ENCODE assay signal across 10 mouse cellular contexts in genomic region chr5:115509790-115510689, GRCm38 (mm10). TPM values are rescaled to one million over a fixed set of nuclear protein-coding genes. Genes with fewer than 3 reads are reported as not detected.
DNase-seq lines count a peak whose midpoint lies in the region; ATAC-seq and TF ChIP-seq lines count a peak whose summit lies in the region.
"Had no signal": no experiment of that assay in that cellular context is flagged by ENCODE, and none has a peak within 500 bp of the region (broad histone marks: within the 10 kb centered on the region; RNA-seq: fewer than 3 reads in every experiment).

No protein-coding gene starts in this region.

- no peaks in the 10 kb centered on the region for H3K36me3 ChIP-seq in kidney, adult 2 months (ENCODE audit: control insufficient read depth, insufficient read depth, low read length)
- no peaks in the 10 kb centered on the region for H3K36me3 ChIP-seq in hindbrain, embryonic 14.5 days (replicated peaks; ENCODE audit: control insufficient read depth, insufficient read depth)
- H3K36me3 ChIP-seq in midbrain, embryonic 12.5 days = no peaks in the 10 kb centered on the region

- H3K27ac ChIP-seq in kidney, adult 2 months (ENCODE audit: insufficient read depth, low read depth, low read length) = peak overlapping the region; percentile 82
- H3K27ac ChIP-seq in hindbrain, embryonic 14.5 days = peak overlapping the region; percentile 48; the same call in 1 of the 2 replicates
- 0 out of 2 replicates have a peak overlapping the region, but pooled peaks have one; percentile 20 for H3K27ac ChIP-seq in midbrain, embryonic 12.5 days (replicated peaks)

- TF ChIP-seq POLR2A in kidney, adult 2 months (IDR thresholded peaks at IDR 0.05; ENCODE audit: low read depth, low read length) = no peak

- peak overlapping the region; percentile 63 for H3K4me2 ChIP-seq in hindbrain, embryonic 14.5 days (replicated peaks)
- H3K4me2 ChIP-seq in midbrain, embryonic 12.5 days (replicated peaks) = peak overlapping the region; percentile 4; the same call in 1 of the 2 replicates

- no peak for DNase-seq in kidney, adult 2 months
- DNase-seq in kidney, postnatal 14 days = no peak
- DNase-seq in hindbrain, embryonic 14.5 days (ENCODE audit: low spot score) = no peak
- DNase-seq in adrenal gland, postnatal 14 days = no peak
- no peak for DNase-seq in frontal cortex, postnatal 14 days (ENCODE audit: low spot score in 2 of 2)
- DNase-seq in adrenal gland, adult 8-10 months = no peak

- peak; percentile 13; the same call in 1 of the 2 replicates for ATAC-seq in common myeloid progenitor, adult 5-6 weeks (replicated peaks; ENCODE audit: low read depth, poor library complexity, severe bottlenecking)
- ATAC-seq in hindbrain, embryonic 14.5 days (ENCODE audit: low FRiP score) = no peak
- no peak for ATAC-seq in midbrain, embryonic 12.5 days (ENCODE audit: low FRiP score, low read depth)

- no peaks in the 10 kb centered on the region for H3K9me3 ChIP-seq in hindbrain, embryonic 14.5 days (ENCODE audit: control insufficient read depth, low read length)
- H3K9me3 ChIP-seq in midbrain, embryonic 12.5 days = no peaks in the 10 kb centered on the region
- H3K9me3 ChIP-seq: G1E had no signal

- peak overlapping the region; percentile 29; the same call in 1 of the 2 replicates for H3K9ac ChIP-seq in hindbrain, embryonic 14.5 days
- no peak overlapping the region for H3K9ac ChIP-seq in midbrain, embryonic 12.5 days (replicated peaks)

- H3K4me1 ChIP-seq in kidney, adult 2 months (ENCODE audit: control insufficient read depth, insufficient read depth, low read length) = peaks cover 43% of the 10 kb centered on the region
- H3K4me1 ChIP-seq in hindbrain, embryonic 14.5 days (replicated peaks; ENCODE audit: control insufficient read depth, insufficient read depth, low read length) = peaks cover 38% of the 10 kb centered on the region
- peaks cover 43% of the 10 kb centered on the region for H3K4me1 ChIP-seq in midbrain, embryonic 12.5 days

- H3K4me3 ChIP-seq in kidney, adult 2 months (ENCODE audit: insufficient read depth, low read depth, low read length) = peak overlapping the region; percentile 40
- no peak overlapping the region for H3K4me3 ChIP-seq in hindbrain, embryonic 14.5 days (replicated peaks; ENCODE audit: low read length)
- H3K4me3 ChIP-seq in midbrain, embryonic 12.5 days = no peak overlapping the region

- WGBS in kidney, adult 2 months = 40% methylated on average over 15 of the region's 15 CpGs
- WGBS in hindbrain, embryonic 14.5 days = 60% methylated on average over 15 of the region's 15 CpGs
- WGBS in midbrain, embryonic 12.5 days = 65% methylated on average over 15 of the region's 15 CpGs

- TF ChIP-seq CTCF in kidney, adult 2 months (conservative IDR thresholded peaks at IDR 0.05; ENCODE audit: insufficient read depth, insufficient read length, low read depth, low read length) = no peak

- no peaks in the 10 kb centered on the region for H3K27me3 ChIP-seq in kidney, adult 2 months (replicated peaks; ENCODE audit: control insufficient read depth, insufficient read depth, low read length)
- no peaks in the 10 kb centered on the region for H3K27me3 ChIP-seq in hindbrain, embryonic 14.5 days (ENCODE audit: control insufficient read depth, insufficient read depth, low read length)
- H3K27me3 ChIP-seq in midbrain, embryonic 12.5 days = peaks cover 16% of the 10 kb centered on the region; the same call in 1 of the 2 replicates

RNA-seq across cellular contexts. Expression of gene Pxn, which starts 3.6 kb away (rescaled TPM):
- 101 and 122 TPM in 2 replicates for polyA plus RNA-seq in kidney, adult 2 months (2012; rRNA removed)
- total RNA-seq in common myeloid progenitor, adult 5-6 weeks (2017) = 31.2 and 72.4 TPM in 2 replicates
- polyA plus RNA-seq in hindbrain, embryonic 14.5 days (2014; fragmentation: Nextera tagmentation; extraction: Ambion mirVana) = 11.3 and 12.2 TPM in 2 replicates
- polyA plus RNA-seq in midbrain, embryonic 12.5 days (2016; fragmentation: Nextera tagmentation; extraction: Ambion mirVana) = 24.0 and 27.2 TPM in 2 replicates
- total RNA-seq in adrenal gland, postnatal 14 days (2021) = 48.9 and 54.8 TPM in 2 replicates
- 10 to 100 TPM; 32.1 to 64.5 (median 44.8) TPM for total RNA-seq in adrenal gland, adult 8-10 months (2022)

RNA-seq across cellular contexts. Expression of gene Sirt4, which starts 25.5 kb away (rescaled TPM):
- polyA plus RNA-seq in kidney, adult 2 months (2012; rRNA removed) = 34.0 and 49.3 TPM in 2 replicates
- 3.6 and 14.3 TPM in 2 replicates for total RNA-seq in common myeloid progenitor, adult 5-6 weeks (2017)
- 19.1 and 20.3 TPM in 2 replicates for polyA plus RNA-seq in hindbrain, embryonic 14.5 days (2014; fragmentation: Nextera tagmentation; extraction: Ambion mirVana)
- 24.2 and 26.2 TPM in 2 replicates for polyA plus RNA-seq in midbrain, embryonic 12.5 days (2016; fragmentation: Nextera tagmentation; extraction: Ambion mirVana)
- 18.1 and 23.5 TPM in 2 replicates for total RNA-seq in adrenal gland, postnatal 14 days (2021)
- total RNA-seq in adrenal gland, adult 8-10 months (2022) = 10 to 100 TPM; 24.6 to 53.8 (median 41.2) TPM

RNA-seq across cellular contexts. Expression of gene Pla2g1b, which starts 44.0 kb away (rescaled TPM):
- polyA plus RNA-seq in kidney, adult 2 months (2012; rRNA removed) = 0.74 TPM in 1 of 2 replicates, not detected in the other
- not detected in 2 replicates for total RNA-seq in common myeloid progenitor, adult 5-6 weeks (2017)
- polyA plus RNA-seq in hindbrain, embryonic 14.5 days (2014; fragmentation: Nextera tagmentation; extraction: Ambion mirVana) = 0.67 TPM in 1 of 2 replicates, not detected in the other
- not detected in 2 replicates for polyA plus RNA-seq in midbrain, embryonic 12.5 days (2016; fragmentation: Nextera tagmentation; extraction: Ambion mirVana)
- total RNA-seq in adrenal gland, postnatal 14 days (2021) = not detected in 2 replicates
- total RNA-seq in adrenal gland, adult 8-10 months (2022) = under 1 TPM in 1 of 4 experiments, not detected in 3; 0.93 TPM
- total RNA-seq: G1E; heart, postnatal 10 days had no signal

RNA-seq across cellular contexts. Expression of gene Rplp0, which starts 49.2 kb away (rescaled TPM):
- polyA plus RNA-seq in kidney, adult 2 months (2012; rRNA removed) = 1,267 and 1,337 TPM in 2 replicates
- total RNA-seq in common myeloid progenitor, adult 5-6 weeks (2017) = 1,584 and 1,794 TPM in 2 replicates
- polyA plus RNA-seq in hindbrain, embryonic 14.5 days (2014; fragmentation: Nextera tagmentation; extraction: Ambion mirVana) = 952 and 1,000 TPM in 2 replicates
- polyA plus RNA-seq in midbrain, embryonic 12.5 days (2016; fragmentation: Nextera tagmentation; extraction: Ambion mirVana) = 863 and 871 TPM in 2 replicates
- 786 and 963 TPM in 2 replicates for total RNA-seq in adrenal gland, postnatal 14 days (2021)
- 100 to 1,000 TPM; 682 to 769 (median 720) TPM for total RNA-seq in adrenal gland, adult 8-10 months (2022)

RNA-seq across cellular contexts. Expression of gene Gcn1l1, which starts 55.0 kb away (rescaled TPM):
- polyA plus RNA-seq in kidney, adult 2 months (2012; rRNA removed) = 42.2 and 45.4 TPM in 2 replicates
- total RNA-seq in common myeloid progenitor, adult 5-6 weeks (2017) = 32.6 and 41.8 TPM in 2 replicates
- polyA plus RNA-seq in hindbrain, embryonic 14.5 days (2014; fragmentation: Nextera tagmentation; extraction: Ambion mirVana) = 40.5 and 45.2 TPM in 2 replicates
- polyA plus RNA-seq in midbrain, embryonic 12.5 days (2016; fragmentation: Nextera tagmentation; extraction: Ambion mirVana) = 63.1 and 65.3 TPM in 2 replicates
- total RNA-seq in adrenal gland, postnatal 14 days (2021) = 59.7 and 60.4 TPM in 2 replicates
- 10 to 100 TPM; 69.2 to 98.2 (median 77.7) TPM for total RNA-seq in adrenal gland, adult 8-10 months (2022)

Comparison
In these comparisons a context has a peak if more than half of its experiments do, and no peak if none do; other contexts are left out.
1. H3K27ac ChIP-seq: peak in every context shown above with its lines; median percentile 82 in kidney, adult 2 months; 48 in hindbrain, embryonic 14.5 days; 20 in midbrain, embryonic 12.5 days.